Mouse (Mus musculus): Measurements from ENCODE around the gene Fpr2.
"Not testable (repeated sequence)": the region's sequence is repeated elsewhere in the genome, so short reads cannot be mapped to it uniquely, and the experiment has no call there.

Fpr2 gene

GRCm38 (mm10) chr17:17883840-17884239 is 3.8 kb upstream of the Fpr2 start, which contains the start of gene Fpr1:
Gene Fpr1, minus strand, starts transcription at chr17:17883940.
- DNase-seq: no peak

GRCm38 (mm10) chr17:17889732-17890425 is 2.3 kb downstream of the Fpr2 start:
- no peak for DNase-seq

DNA sequence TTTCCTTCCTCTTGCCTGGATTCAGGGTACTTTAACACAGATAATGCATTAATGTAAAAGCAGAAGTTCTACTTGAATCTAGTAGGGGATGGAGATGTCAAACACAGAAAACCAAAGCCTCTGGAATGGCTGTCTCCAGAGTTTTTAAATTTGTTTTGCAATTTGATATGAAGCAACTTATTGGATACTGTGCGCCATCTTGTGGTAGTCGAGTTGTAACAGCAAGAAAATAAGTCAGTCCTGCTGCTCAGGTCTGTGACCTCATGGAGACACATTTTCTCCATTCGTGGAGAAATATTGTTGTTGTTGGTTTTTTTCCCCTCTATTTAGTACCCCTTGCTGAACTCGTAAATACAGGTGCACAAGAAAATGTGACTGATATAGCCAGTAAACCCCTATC is 8.4 kb downstream of the Fpr2 start:
- peak; percentile 62 to 75 for DNase-seq

- peak; percentile 42 to 48 for DNase-seq
Measured at GRCm38 (mm10) chr17:17899268-17899667, 11.6 kb downstream of the Fpr2 start.

GRCm38 (mm10) chr17:17900768-17901167 is 13.1 kb downstream of the Fpr2 start:
- DNase-seq: no peak

GRCm38 (mm10) chr17:17909636-17910421 is 22.2 kb downstream of the Fpr2 start:
- DNase-seq: peak; percentile 93

DNA sequence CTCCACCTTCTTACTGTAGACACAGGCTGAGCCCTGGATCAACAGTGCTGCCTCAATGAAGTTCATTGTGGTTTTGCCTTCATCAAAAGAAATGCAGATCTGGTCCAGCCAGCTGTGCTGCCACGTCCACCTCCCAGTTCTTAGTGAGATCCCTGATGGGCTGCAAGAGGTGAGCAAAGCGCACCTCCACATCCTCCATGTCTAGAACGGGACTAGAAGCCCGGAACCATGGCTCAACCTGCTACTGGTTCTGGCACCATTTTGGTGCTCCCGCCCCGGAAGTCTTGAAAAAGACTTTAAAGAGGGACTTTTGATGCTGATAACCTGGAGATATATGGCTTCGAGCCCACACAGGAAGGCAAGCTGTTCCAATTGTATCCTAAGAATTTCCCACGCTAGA is 25.0 kb downstream of the Fpr2 start:
- DNase-seq: not testable (repeated sequence)

GRCm38 (mm10) chr17:17917376-17917775 is 29.8 kb downstream of the Fpr2 start:
- DNase-seq: no peak

- DNase-seq: no peak
Measured at GRCm38 (mm10) chr17:17917782-17918181, 30.2 kb downstream of the Fpr2 start.
